Mouse (Mus musculus) liver, embryonic 13.5 days (tissue): ENCODE data around the gene Nfkb2. TPM values are rescaled to one million over a fixed set of nuclear protein-coding genes. Genes with fewer than 3 reads are reported as not detected.
A peak's percentile ranks its signal among the peaks of the same experiment; 100 is the strongest.

ENCODE experiments used
- ATAC-seq: fragments of 200-750 bp; cut with Nextera tagmentation; 2 replicates; pipeline ENCODE4 v1.8.0; 2017; ENCODE audit warnings: low read depth, mild to moderate bottlenecking, moderate number of reproducible peaks, moderate library complexity
- DNase-seq: peaks from one replicate; pipeline ENCODE4 v3.0.0; 2022
- H3K27ac ChIP-seq: fragments of 300-500 bp; sonication (generic); 2 replicates; pipeline ENCODE4 v1.5.1; 2015; ENCODE audit warnings: moderate library complexity, mild to moderate bottlenecking, inconsistent platforms
- H3K27me3 ChIP-seq: fragments of 300-500 bp; sonication (generic); 2 replicates; pipeline ENCODE4 v1.6.1; 2015; ENCODE audit warnings: mild to moderate bottlenecking, inconsistent platforms
- H3K36me3 ChIP-seq: fragments of 300-500 bp; sonication (generic); 2 replicates; pipeline ENCODE4 v1.6.1; 2015; ENCODE audit warnings: mild to moderate bottlenecking, inconsistent platforms
- H3K4me1 ChIP-seq: fragments of 300-500 bp; sonication (generic); replicated peaks from 2 replicates; pipeline ENCODE4 v1.6.1; 2015; ENCODE audit warnings: inconsistent platforms
- H3K4me2 ChIP-seq: fragments of 300-500 bp; sonication (generic); 2 replicates; pipeline ENCODE4 v1.6.1; 2015; ENCODE audit warnings: inconsistent platforms, mild to moderate bottlenecking, moderate library complexity
- H3K4me3 ChIP-seq: fragments of 300-500 bp; sonication (generic); replicated peaks from 2 replicates; pipeline ENCODE4 v1.5.1; 2015; ENCODE audit warnings: mild to moderate bottlenecking, inconsistent platforms
- H3K9ac ChIP-seq: fragments of 300-500 bp; sonication (generic); 2 replicates; pipeline ENCODE4 v1.6.1; 2015; ENCODE audit warnings: mild to moderate bottlenecking, inconsistent platforms
- H3K9me3 ChIP-seq: fragments of 300-500 bp; sonication (generic); replicated peaks from 2 replicates; pipeline ENCODE4 v1.6.1; 2016; ENCODE audit warnings: inconsistent platforms
- WGBS: fragments of 180-500 bp; shearing (Covaris S2); methylation state at CpG from one replicate; pipeline ENCODE4 v1.1.7; 2015; ENCODE audit not compliant: insufficient replicate concordance; 5-methylcytosine and 5-hydroxymethylcytosine counted together
- polyA plus RNA-seq: library from polyadenylated mRNA; unstranded; fragments of >200 nt; fragmentation: Nextera tagmentation; extraction: Ambion mirVana; gene quantifications from 2 replicates; pipeline ENCODE4 v1.2.1, GENCODE M21; 2015

The Nfkb2 gene
- polyA plus RNA-seq, 1 experiment from 2014 or later: 4.3 TPM

DNA sequence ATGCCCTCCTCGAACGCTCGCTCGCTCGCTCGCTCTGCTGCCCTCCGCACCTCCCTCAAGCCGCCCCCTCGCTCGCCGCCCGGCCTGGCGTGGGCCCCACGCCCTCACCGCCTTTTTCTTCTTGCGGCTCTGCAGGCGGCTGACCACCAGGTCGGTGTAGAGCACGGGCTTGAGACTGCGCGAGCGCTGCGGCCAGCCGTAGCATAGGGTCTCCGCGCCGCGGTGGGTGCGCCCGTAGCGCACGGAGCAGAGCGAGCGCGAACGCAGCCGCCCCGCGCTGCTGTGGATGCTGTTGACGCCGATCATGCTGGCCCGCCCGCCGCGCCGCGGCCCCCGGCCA lies 13.4 kb downstream of the Nfkb2 start:
- peaks cover 97% of the 10 kb centered on the region for H3K27me3 ChIP-seq
- WGBS: 1% methylated on average over 47 of the region's 48 CpGs
- H3K4me3 ChIP-seq: peak overlapping the region; percentile 55
- H3K27ac ChIP-seq: no peak overlapping the region
- ATAC-seq (no peak), DNase-seq (peak; percentile 3)
- H3K9ac ChIP-seq: peak overlapping the region; percentile 47
- H3K9me3 ChIP-seq: no peaks in the 10 kb centered on the region
- H3K4me1 ChIP-seq: peaks cover 70% of the 10 kb centered on the region
- H3K36me3 ChIP-seq: peaks cover 3% of the 10 kb centered on the region
- H3K4me2 ChIP-seq: peak overlapping the region; percentile 93

- Histone ChIP-seq H3K4me3 (peak overlapping the region; percentile 55), H3K9ac (peak overlapping the region; percentile 47; the same call in 1 of the 2 replicates), H3K27me3 (peaks cover 100% of the 10 kb centered on the region), H3K4me2 (peak overlapping the region; percentile 93), H3K4me1 (peaks cover 65% of the 10 kb centered on the region), H3K9me3 (no peaks in the 10 kb centered on the region), H3K36me3 (no peaks in the 10 kb centered on the region), H3K27ac (no peak overlapping the region)
- ATAC-seq (no peak), DNase-seq (no peak)
- 3% methylated on average over 27 of the region's 42 CpGs for WGBS
Observed at GRCm38 (mm10) chr19:46318031-46318471, 13.9 kb downstream of the Nfkb2 start.

- peaks cover 58% of the 10 kb centered on the region for H3K4me1 ChIP-seq
- 11% methylated on average over 16 of the region's 16 CpGs for WGBS
Observed at GRCm38 (mm10) chr19:46318586-46319378, 14.7 kb downstream of the Nfkb2 start.

GRCm38 (mm10) chr19:46320076-46320785 lies 16.1 kb downstream of the Nfkb2 start:
- no peaks in the 10 kb centered on the region for H3K9me3 ChIP-seq
- no peak overlapping the region for H3K27ac ChIP-seq
- H3K36me3 ChIP-seq: no peaks in the 10 kb centered on the region
- 59% methylated on average over 8 of the region's 8 CpGs for WGBS
- H3K27me3 ChIP-seq: peaks cover 100% of the 10 kb centered on the region
- H3K4me3 ChIP-seq: no peak overlapping the region
- H3K4me2 ChIP-seq: no peak overlapping the region
- no peak for DNase-seq
- no peak for ATAC-seq
- no peak overlapping the region for H3K9ac ChIP-seq
- peaks cover 50% of the 10 kb centered on the region for H3K4me1 ChIP-seq

More at GRCm38 (mm10) chr19:46318586-46319378, 14.7 kb downstream of the Nfkb2 start:
- DNase-seq: peak; percentile 51
- ATAC-seq: no peak
- H3K4me3 ChIP-seq: peak overlapping the region; percentile 55
- H3K27ac ChIP-seq: no peak overlapping the region
- no peaks in the 10 kb centered on the region for H3K9me3 ChIP-seq
- peak overlapping the region; percentile 93 for H3K4me2 ChIP-seq
- H3K36me3 ChIP-seq: no peaks in the 10 kb centered on the region
- H3K9ac ChIP-seq: no peak overlapping the region
- H3K27me3 ChIP-seq: peaks cover 100% of the 10 kb centered on the region

- ATAC-seq (no peak), DNase-seq (no peak)
- peaks cover 40% of the 10 kb centered on the region for H3K4me1 ChIP-seq
- WGBS: 26% methylated on average over 6 of the region's 6 CpGs
- H3K4me2 ChIP-seq: no peak overlapping the region
- H3K27me3 ChIP-seq: peaks cover 100% of the 10 kb centered on the region
- no peak overlapping the region for H3K9ac ChIP-seq
- H3K27ac ChIP-seq: no peak overlapping the region
- no peaks in the 10 kb centered on the region for H3K36me3 ChIP-seq
- no peaks in the 10 kb centered on the region for H3K9me3 ChIP-seq
- H3K4me3 ChIP-seq: no peak overlapping the region
Observed at GRCm38 (mm10) chr19:46321101-46321943, 17.2 kb downstream of the Nfkb2 start.

DNA sequence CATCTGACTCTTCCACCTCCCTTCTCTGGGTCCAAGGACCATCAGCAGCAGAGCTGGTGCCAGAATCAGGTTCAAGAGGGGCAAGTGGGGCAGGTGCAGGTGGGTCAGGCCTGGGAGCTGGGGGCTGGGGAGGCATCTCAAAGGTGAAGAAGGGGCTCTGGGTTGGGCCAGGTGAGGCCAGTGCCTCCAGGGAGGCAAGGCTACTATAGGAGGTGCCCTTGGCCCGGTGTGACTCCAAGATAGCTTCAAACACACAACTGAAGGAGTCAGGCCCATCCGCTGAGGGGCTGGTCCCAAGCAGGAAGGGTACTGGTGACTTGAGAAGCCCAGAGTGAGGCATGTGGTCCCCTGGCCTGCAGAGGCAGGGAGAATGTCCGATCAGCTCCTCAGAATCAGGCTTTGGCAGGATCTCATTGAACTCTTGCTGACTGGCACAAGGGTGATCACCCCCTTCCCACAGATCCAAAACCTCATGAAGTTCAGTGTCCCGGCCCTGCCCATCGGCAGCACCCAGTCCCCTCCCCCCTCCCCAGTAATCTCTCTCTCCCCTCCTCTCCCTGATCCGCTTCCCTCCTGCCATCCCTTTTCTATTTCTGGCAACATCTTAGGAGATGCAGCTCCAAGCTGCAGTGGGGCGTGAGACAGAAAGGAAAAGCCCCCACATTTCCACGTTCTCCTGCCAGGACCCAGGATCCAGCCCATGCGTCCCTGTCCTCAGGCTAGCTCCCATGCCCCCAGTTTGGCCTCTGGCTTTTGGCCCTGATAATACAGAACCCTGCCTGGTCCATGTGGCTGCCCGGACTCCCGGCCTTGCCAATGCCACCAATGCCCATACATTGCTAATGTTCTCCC lies 18.2 kb downstream of the Nfkb2 start:
- no peak for DNase-seq
- peaks cover 100% of the 10 kb centered on the region for H3K27me3 ChIP-seq
- H3K4me2 ChIP-seq: no peak overlapping the region
- H3K4me3 ChIP-seq: no peak overlapping the region
- H3K36me3 ChIP-seq: no peaks in the 10 kb centered on the region
- H3K9ac ChIP-seq: no peak overlapping the region
- ATAC-seq: no peak
- WGBS: 60% methylated on average over 11 of the region's 11 CpGs
- no peak overlapping the region for H3K27ac ChIP-seq
- H3K9me3 ChIP-seq: no peaks in the 10 kb centered on the region
- peaks cover 40% of the 10 kb centered on the region for H3K4me1 ChIP-seq

DNA sequence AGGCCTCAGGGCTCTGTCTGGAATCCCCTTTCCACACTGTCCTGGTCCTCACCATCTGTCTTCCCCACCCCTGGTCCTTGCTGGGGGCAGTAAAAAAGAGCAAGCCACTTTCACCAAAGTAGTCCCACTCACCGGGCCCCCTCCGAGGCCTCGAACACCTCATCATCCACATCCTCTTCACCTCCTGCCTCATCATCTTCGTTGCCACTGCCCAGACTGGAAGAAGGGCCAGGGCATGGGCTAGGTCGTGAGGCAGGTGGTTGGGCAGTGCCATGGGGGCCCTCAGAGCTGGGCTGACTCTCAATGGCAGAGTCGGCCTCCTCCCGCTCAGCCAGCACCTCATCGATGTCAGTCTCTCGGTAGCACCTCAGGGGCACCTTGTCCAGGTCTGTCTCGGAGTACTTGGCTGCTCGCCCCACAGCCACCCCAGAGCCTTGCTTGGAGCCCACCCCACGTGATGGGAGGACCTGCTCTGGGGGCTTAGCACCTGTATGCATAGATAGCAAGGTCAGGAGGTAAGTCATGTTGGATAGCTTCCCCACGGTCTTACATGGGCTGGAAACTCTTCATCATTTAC lies 19.0 kb downstream of the Nfkb2 start:
- 67% methylated on average over 13 of the region's 13 CpGs for WGBS
- Histone ChIP-seq H3K36me3 (no peaks in the 10 kb centered on the region), H3K4me1 (peaks cover 39% of the 10 kb centered on the region), H3K4me3 (no peak overlapping the region), H3K9me3 (no peaks in the 10 kb centered on the region), H3K9ac (no peak overlapping the region), H3K4me2 (no peak overlapping the region), H3K27ac (no peak overlapping the region), H3K27me3 (peaks cover 96% of the 10 kb centered on the region)
- DNase-seq: no peak
- no peak for ATAC-seq

- DNase-seq (no peak), ATAC-seq (no peak)
- Histone ChIP-seq H3K9me3 (no peaks in the 10 kb centered on the region), H3K4me3 (no peak overlapping the region), H3K27me3 (peaks cover 90% of the 10 kb centered on the region), H3K36me3 (no peaks in the 10 kb centered on the region), H3K27ac (no peak overlapping the region), H3K4me2 (no peak overlapping the region), H3K9ac (no peak overlapping the region), H3K4me1 (peaks cover 35% of the 10 kb centered on the region)
- 52% methylated on average over 5 of the region's 5 CpGs for WGBS
Observed at GRCm38 (mm10) chr19:46323716-46324115, 19.6 kb downstream of the Nfkb2 start.

DNA sequence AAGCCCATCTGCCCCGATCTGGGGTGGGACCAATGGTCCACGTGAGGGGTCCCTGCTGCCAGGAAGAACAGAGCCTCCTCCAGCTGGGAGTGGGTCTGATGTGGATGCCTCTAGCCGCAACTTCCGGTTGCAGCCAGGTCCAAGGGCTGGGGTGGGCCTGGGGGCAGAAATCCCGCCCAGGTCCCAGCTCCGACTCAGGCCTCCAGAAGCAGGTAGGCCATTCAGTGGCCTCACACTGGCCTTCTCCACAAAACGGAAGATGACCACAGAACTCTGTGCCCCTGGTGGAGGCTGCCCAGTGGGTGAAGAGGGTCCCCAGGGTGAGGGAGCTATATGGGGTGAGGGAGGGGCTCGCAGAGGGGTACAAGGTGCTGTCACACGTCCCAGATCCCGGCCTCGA lies 20.2 kb downstream of the Nfkb2 start:
- H3K27me3 ChIP-seq: peaks cover 88% of the 10 kb centered on the region
- 55% methylated on average over 11 of the region's 11 CpGs for WGBS
- no peak for DNase-seq
- no peak for ATAC-seq
- no peak overlapping the region for H3K27ac ChIP-seq
- no peak overlapping the region for H3K4me2 ChIP-seq
- H3K4me1 ChIP-seq: peaks cover 35% of the 10 kb centered on the region
- H3K9ac ChIP-seq: no peak overlapping the region
- H3K9me3 ChIP-seq: no peaks in the 10 kb centered on the region
- no peaks in the 10 kb centered on the region for H3K36me3 ChIP-seq
- H3K4me3 ChIP-seq: no peak overlapping the region

GRCm38 (mm10) chr19:46324918-46325317 lies 20.8 kb downstream of the Nfkb2 start:
- no peaks in the 10 kb centered on the region for H3K9me3 ChIP-seq
- H3K27ac ChIP-seq: no peak overlapping the region
- 47% methylated on average over 5 of the region's 5 CpGs for WGBS
- no peak overlapping the region for H3K4me3 ChIP-seq
- H3K9ac ChIP-seq: no peak overlapping the region
- DNase-seq: no peak
- H3K36me3 ChIP-seq: no peaks in the 10 kb centered on the region
- no peak overlapping the region for H3K4me2 ChIP-seq
- H3K27me3 ChIP-seq: peaks cover 83% of the 10 kb centered on the region
- H3K4me1 ChIP-seq: peaks cover 38% of the 10 kb centered on the region
- ATAC-seq: no peak
